Mouse (Mus musculus) CD4-positive helper T cell, adult 2 months (primary cell): ENCODE results near the gene Gm39653.
A peak's percentile ranks its signal among the peaks of the same experiment; 100 is the strongest.
"Not testable (repeated sequence)": the region's sequence is repeated elsewhere in the genome, so short reads cannot be mapped to it uniquely, and the experiment has no call there.

Source experiments
- DNase-seq: peaks from one replicate; pipeline ENCODE4 v3.0.0-alpha.2; 2012; ENCODE audit warnings: low read depth, missing footprints, low spot score

The Gm39653 gene

DNA sequence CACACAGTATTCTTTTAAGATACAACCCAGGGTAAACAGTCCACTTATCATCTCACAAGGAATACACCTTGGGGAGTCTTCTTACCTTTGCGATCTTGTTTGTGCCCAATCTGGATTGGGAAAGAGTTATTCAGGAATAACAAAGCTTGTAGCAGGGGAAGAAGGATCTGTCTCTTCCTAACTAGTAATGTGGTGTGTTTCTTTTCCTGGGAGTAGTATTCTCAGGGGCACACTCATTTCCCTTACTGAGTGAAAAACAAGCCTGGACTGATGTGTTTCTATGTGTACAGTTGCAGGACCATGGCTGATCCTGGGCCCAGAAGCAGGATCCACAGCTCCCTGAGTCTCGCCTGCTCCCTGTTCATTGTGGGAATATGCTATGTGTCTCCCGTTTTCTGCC, at the start of gene Gm39653:
Gene Gm39653 (plus strand): TSS at position 301 of the 400 bp plus-strand sequence.
- DNase-seq: no peak

- no peak for DNase-seq
Measured at GRCm38 (mm10) chr1:63566501-63566900, 49.3 kb upstream of the Gm39653 start.

GRCm38 (mm10) chr1:63567031-63567430, 48.7 kb upstream of the Gm39653 start:
- no peak for DNase-seq

DNA sequence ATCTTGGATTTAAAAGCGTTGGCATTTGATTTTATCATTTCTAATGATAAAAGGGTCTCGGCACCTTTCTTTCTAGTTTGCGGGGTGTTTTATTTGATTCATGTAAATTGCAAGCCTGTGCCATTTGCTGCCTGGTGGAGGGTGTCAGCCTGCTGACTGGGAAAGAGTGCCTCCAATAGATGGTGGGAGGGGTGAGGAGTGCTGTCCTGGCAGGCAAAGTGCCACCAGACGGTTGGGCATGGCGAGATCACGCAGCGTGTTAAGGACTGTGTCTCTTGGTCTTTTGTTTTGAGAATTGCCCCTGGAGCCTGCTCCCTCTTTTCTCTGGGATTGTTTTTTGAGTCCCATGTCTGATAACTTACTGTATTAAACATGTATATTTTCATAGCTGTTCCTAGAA, 43.5 kb upstream of the Gm39653 start:
- DNase-seq: no peak

GRCm38 (mm10) chr1:63573432-63573831, 42.3 kb upstream of the Gm39653 start:
- no peak for DNase-seq

- no peak for DNase-seq
Measured at GRCm38 (mm10) chr1:63573864-63574611, 41.7 kb upstream of the Gm39653 start.

DNA sequence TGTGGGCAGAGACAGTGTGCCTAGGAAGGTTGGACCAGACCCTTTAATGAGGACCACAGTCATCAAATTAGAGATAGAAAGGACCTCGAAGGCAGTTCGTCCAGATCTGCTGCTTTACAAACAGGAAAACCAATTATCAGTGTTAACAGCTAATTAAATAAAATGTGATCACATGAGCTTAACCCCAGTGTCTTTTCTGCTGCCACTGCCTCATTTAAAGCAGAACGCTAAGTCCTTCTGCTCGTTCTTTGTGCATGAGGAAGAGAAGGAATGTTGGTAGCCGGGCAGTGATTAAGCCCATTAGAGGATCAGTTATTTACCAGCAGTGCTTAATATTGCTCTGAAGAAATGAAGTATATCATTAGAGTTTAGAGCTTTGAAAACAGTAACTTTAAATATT, 39.0 kb upstream of the Gm39653 start:
- DNase-seq: no peak

DNA sequence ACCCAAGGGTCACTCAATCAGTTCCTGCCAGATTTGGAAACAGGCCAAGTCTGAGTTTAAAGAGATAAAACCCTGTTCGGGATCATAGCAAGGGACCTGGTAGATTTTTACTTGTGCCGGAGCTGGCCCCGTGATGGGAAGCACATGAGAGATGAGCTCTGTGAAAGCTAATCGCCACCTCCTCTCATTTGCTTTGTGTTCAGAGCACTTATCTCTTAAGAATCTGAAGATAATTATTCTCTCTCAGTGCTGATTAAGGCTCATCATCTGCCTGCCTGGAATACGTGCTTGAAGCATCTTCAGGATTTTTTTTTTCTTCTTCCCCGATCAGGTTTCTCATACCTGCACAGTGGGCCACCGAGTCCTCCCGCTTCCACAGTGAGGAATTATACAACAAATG, 36.6 kb upstream of the Gm39653 start:
- no peak for DNase-seq

GRCm38 (mm10) chr1:63586869-63587268, 28.9 kb upstream of the Gm39653 start:
- DNase-seq: no peak

DNA sequence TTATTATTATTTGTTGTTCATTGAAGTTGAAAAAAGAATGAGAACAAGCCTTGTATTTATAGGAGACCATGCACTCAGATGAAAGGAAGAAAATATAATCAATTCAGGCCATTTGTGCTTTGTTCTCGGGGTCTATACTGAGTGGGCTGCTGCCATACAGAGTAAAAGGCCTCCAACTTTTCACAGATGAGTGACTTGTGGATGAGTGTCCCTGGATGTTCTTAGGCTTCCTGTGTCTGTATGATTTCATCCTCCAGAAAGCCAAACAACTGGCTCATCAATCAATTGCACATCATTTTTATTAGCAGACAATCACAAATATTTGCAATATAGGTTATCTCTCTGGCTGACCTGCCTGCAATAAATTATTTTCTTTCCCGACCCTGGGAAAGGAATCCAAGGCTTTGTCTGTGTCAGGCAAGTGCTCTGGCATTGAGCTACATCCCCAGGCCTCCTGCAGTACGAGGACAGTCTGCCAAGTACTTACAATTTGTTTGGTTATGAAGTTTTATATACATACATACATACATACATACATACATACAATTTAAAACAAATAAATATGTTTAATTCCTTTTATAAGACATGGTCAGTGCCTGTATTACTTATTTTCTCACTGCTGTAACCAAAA, 11.8 kb upstream of the Gm39653 start:
- DNase-seq: no peak

DNA sequence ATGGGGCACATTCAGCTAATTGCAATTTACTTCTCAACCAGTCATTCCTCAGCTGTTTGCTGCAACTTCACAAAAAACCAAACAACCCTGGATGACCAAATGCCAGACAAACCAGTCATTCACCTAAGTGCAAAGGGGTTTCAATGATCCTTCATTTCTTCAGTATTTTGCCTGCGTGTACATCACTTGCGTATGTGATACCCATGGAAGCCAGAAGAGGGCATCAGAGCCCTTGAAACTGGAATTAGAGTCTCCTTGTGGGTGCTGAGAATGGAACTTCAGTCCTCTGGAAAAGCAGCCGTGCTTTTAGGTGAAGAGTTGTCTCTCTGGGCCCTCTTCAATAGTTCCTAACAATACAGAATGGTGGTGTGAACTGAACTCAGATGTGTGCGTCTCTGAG, 6.2 kb upstream of the Gm39653 start:
- no peak for DNase-seq

DNA sequence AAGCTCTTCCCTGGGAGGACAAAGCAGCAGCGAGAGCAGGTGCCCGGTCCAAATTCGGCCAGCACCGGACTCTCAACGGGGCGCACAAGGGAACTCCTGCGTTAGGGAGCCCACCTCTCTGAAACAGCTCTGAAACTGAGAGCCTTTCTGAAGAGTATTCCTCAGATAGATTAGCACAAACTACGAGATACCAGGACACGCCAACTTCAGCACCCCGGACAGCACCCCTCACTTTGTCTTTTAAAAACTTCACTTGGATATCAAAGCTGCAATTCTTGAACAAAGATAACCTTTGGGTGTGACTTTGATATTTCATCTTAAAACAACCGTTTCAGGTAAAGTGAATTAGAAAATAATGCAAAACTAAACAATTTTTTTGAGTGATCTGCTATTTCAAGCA, 1.2 kb upstream of the Gm39653 start:
- DNase-seq: no peak

DNA sequence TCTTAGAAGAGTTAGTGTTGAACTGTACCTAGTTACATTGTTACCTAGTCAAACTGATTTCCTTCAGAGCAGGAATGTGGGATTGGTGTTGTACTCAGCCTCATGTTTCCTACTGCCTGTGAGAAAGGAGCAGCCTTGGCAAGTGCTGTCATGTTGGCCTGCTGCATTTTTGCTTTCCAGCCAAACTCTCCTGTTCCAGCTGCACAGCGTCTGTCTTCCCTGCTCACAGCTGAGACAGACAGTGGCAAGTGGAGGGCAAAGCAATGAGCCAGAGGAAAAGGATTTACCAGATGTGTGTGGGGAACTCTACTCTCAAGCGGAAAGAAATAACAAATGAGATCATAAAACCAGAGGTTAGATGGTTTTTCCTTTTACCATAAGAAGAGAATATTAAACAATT, 12.4 kb downstream of the Gm39653 start:
- DNase-seq: no peak

DNA sequence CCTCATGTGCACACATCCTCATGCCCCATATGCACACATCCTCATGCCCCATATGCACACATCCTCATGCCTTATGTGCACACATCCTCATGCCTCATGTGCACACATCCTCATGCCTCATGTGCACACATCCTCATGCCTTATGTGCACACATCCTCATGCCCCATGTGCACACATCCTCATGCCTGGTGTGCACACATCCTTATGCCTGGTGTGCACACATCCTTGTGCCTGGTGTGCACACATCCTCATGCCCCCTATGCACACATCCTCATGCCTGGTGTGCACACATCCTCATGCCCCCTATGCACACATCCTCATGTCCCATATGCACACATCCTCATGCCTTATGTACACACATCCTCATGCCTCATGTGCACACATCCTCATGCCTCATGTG, 14.6 kb downstream of the Gm39653 start:
- not testable (repeated sequence) for DNase-seq

- DNase-seq: no peak
Measured at GRCm38 (mm10) chr1:63639921-63640320, 24.2 kb downstream of the Gm39653 start.

DNA sequence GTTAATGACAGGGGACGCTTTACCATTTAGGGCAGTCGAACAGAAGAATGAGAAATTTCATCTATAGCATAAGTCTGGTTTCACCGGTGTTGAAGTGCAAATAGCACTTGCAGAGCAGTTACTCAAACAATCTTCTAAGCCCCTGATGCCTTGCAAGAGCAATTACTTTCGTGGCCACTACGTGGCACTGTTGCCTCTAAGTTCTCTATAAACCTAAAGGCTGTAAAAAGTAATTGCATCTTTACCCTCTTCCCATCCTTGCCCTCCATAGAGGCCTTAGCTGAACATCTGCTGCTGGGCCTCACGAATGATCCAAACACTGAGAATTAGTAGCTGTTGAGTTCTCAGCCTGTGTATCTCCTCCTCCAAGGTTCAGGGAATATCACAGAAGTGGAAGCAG, 42.2 kb downstream of the Gm39653 start:
- peak; percentile 52 for DNase-seq

GRCm38 (mm10) chr1:63659591-63659990, 43.8 kb downstream of the Gm39653 start:
- DNase-seq: peak; percentile 53

DNA sequence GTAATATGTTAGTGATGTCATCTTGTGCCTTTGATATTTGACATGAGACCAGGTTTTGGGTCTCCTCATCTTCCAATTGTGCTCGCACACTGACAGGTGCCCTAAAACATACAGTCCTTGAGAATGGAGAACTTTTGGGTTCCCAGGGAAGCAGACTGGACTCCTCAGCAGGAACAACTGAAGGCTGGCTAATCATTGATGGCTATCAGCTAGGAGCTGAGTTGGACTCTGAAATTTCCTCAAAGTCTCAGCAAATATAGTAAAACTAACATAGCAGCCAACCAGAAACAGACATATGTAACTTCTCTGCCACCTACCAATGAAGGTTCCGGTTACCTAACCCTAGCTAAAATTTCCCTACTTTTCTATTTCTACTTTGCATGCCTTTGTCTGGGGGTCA, 50.3 kb downstream of the Gm39653 start:
- DNase-seq: no peak

- no peak for DNase-seq
Measured at GRCm38 (mm10) chr1:63667201-63667948, 51.6 kb downstream of the Gm39653 start.

- no peak for DNase-seq
Measured at GRCm38 (mm10) chr1:63667949-63668851, 52.4 kb downstream of the Gm39653 start.

DNA sequence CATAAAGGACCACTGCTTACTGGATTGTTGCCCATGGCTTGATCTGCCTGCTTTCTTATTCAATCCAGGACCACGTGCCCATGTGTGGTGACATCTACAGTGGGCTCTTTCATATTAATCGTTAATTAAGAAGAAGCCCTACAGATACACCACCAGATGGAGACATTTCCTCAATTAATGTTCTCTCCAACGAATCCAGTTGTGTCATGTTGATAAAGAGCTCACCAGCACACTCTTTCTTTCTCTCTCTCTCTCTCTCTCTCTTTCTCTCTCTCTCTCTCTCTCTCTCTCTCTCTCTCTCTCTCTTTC, 53.0 kb downstream of the Gm39653 start:
- peak; percentile 17 for DNase-seq
